Mouse (Mus musculus): ENCODE data around the gene Olfr853. TPM values are rescaled to one million over a fixed set of nuclear protein-coding genes. Genes with fewer than 3 reads are reported as not detected.

Olfr853 gene
- not detected for total RNA-seq (2023)

DNA sequence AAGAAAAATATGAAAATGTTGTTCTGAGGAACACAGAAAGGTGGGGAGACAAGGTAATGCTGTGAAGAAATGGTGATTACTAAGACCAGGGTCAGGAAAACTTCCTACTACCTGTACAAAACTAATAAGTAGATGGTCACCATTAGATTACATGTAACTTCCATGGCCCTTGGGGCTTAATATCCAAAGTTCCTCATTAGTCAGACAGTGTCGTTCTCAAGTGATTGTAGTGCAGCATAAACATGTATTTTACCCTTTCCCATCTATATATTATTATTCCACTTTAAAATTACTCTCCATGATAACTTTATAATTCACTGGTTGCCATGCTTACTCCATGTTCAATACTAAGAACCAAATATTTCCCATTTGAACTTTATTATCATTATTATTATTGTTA is at the start of gene Olfr853:
Gene Olfr853, minus strand, starts transcription at position 101 of the 400 bp plus-strand sequence.

DNA sequence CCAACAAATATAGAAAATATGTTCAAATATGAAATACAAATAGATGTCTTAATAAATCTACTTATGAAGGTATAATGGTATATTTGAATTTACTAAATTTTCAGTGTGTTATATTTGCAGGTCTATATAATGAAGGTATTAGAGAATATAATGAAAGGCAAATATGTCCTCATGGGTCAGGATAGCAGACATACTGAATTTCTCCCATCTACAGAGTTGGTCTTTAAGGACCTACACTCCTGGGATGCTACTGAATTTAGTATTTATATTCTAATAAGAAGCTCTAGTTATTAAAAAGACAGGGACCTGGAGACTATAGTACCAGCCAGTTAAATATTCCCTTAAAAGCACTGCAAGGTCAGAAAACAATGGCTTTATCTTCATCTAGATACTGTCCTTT is 41.4 kb upstream of the Olfr853 start, which contains the start of gene Olfr855:
Gene Olfr855, plus strand, starts transcription at position 301 of the 400 bp plus-strand sequence.

DNA sequence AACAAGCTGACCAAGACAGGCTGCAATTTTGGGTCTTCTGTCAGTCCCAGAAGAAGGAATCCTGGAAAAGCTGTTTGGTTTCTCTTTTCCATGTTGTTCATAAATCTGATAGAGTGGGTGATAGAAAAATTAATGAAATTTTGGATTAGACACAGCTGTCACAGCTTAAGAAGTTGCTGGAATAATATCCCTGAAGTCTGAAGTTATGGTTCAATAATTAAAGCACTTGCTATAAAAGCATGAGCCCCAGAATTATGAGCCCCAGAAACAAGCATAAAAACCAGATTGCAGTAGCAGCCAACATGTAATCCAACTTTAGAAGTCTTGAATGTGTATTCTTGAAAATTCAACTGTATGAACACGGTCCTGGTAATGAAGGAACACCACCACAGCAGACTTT is 26.4 kb upstream of the Olfr853 start, which contains the start of gene Olfr854:
Gene Olfr854, minus strand, starts transcription at position 101 of the 400 bp plus-strand sequence.

DNA sequence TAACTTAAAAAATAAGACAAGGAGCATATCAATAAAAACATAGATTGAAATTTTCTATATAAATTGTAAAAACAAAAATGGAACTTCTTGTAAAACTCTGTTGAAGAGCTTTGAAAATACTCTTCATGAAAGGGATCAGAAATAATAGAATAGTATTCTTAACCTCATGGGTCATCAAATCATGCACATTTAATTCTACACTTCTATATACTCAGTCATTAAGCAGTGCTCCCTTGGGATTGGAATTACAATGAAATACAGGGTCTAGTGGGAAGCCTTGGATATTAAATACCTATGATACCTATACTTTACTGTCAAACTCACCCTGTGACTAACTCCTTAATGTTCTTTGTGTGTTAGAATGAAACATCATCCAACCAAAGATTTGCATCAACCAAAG is 47.9 kb downstream of the Olfr853 start, which contains the start of gene Olfr851:
Gene Olfr851, plus strand, starts transcription at position 301 of the 400 bp plus-strand sequence.

Other genes with a start within 250 kb of the Olfr853 start
- not detected for gene Olfr844, start 224.7 kb downstream of the Olfr853 start, total RNA-seq (2023)
- gene Olfr845, start 204.6 kb downstream of the Olfr853 start, total RNA-seq (2023): not detected
- not detected for gene Olfr846, start 177.1 kb downstream of the Olfr853 start, total RNA-seq (2023)
- gene Olfr847, start 162.4 kb downstream of the Olfr853 start, total RNA-seq (2023): not detected
- not detected for gene Olfr849, start 100.8 kb downstream of the Olfr853 start, total RNA-seq (2023)
- gene Olfr850, start 62.8 kb downstream of the Olfr853 start, total RNA-seq (2023): not detected
- not detected for gene Olfr851, start 47.8 kb downstream of the Olfr853 start, total RNA-seq (2023)
- not detected for gene Olfr854, start 26.3 kb upstream of the Olfr853 start, total RNA-seq (2023)
- gene Olfr855, start 41.5 kb upstream of the Olfr853 start, total RNA-seq (2023): not detected
- 1 to 10 TPM; 6.8 to 7.1 TPM for gene Zfp317, start 81.0 kb upstream of the Olfr853 start, total RNA-seq (2023)
- not detected for gene Olfr857, start 168.4 kb upstream of the Olfr853 start, total RNA-seq (2023)
- not detected for gene Olfr58, start 239.2 kb upstream of the Olfr853 start, total RNA-seq (2023)